Mouse (Mus musculus) hindbrain, embryonic 15.5 days (tissue): ENCODE results near the gene Ccdc18. TPM values are rescaled to one million over a fixed set of nuclear protein-coding genes. Genes with fewer than 3 reads are reported as not detected.
A peak's percentile ranks its signal among the peaks of the same experiment; 100 is the strongest.
"Not testable (repeated sequence)": the region's sequence is repeated elsewhere in the genome, so short reads cannot be mapped to it uniquely, and the experiment has no call there.

Source experiments
- ATAC-seq: fragments of 200-750 bp; cut with Nextera tagmentation; 2 replicates; pipeline ENCODE4 v1.8.0; 2017; ENCODE audit warnings: low read depth, moderate number of reproducible peaks, moderate TSS enrichment; ENCODE audit not compliant: low FRiP score
- H3K27ac ChIP-seq: fragments of 300-500 bp; sonication (generic); replicated peaks from 2 replicates; pipeline ENCODE4 v1.5.1; 2015; ENCODE audit warnings: mild to moderate bottlenecking, inconsistent platforms
- H3K27me3 ChIP-seq: fragments of 300-500 bp; sonication (generic); 2 replicates; pipeline ENCODE4 v1.6.1; 2015; ENCODE audit warnings: control low read depth, inconsistent platforms
- H3K36me3 ChIP-seq: fragments of 300-500 bp; sonication (generic); 2 replicates; pipeline ENCODE4 v1.6.1; 2015; ENCODE audit warnings: control low read depth, inconsistent platforms
- H3K4me1 ChIP-seq: fragments of 300-500 bp; sonication (generic); replicated peaks from 2 replicates; pipeline ENCODE4 v1.6.1; 2015; ENCODE audit warnings: control low read depth, inconsistent platforms
- H3K4me2 ChIP-seq: fragments of 300-500 bp; sonication (generic); 2 replicates; pipeline ENCODE4 v1.6.1; 2015; ENCODE audit warnings: moderate library complexity, mild to moderate bottlenecking, inconsistent platforms
- H3K4me3 ChIP-seq: fragments of 300-500 bp; sonication (generic); 2 replicates; pipeline ENCODE4 v1.5.1; 2015; ENCODE audit warnings: mild to moderate bottlenecking, inconsistent platforms
- H3K9ac ChIP-seq: fragments of 300-500 bp; sonication (generic); 2 replicates; pipeline ENCODE4 v1.6.1; 2015; ENCODE audit warnings: inconsistent platforms
- H3K9me3 ChIP-seq: fragments of 300-500 bp; sonication (generic); 2 replicates; pipeline ENCODE4 v1.6.1; 2016; ENCODE audit warnings: control low read depth, inconsistent platforms
- WGBS: fragments of 180-500 bp; shearing (Covaris S2); methylation state at CpG from one replicate; pipeline ENCODE4 v1.1.7; 2015; 5-methylcytosine and 5-hydroxymethylcytosine counted together
- polyA plus RNA-seq: library from polyadenylated mRNA; unstranded; fragments of >200 nt; fragmentation: Nextera tagmentation; extraction: Ambion mirVana; gene quantifications from 2 replicates; pipeline ENCODE4 v1.2.1, GENCODE M21; 2015

Ccdc18 gene
- polyA plus RNA-seq, 1 experiment from 2014 or later, result 3.2 TPM

DNA sequence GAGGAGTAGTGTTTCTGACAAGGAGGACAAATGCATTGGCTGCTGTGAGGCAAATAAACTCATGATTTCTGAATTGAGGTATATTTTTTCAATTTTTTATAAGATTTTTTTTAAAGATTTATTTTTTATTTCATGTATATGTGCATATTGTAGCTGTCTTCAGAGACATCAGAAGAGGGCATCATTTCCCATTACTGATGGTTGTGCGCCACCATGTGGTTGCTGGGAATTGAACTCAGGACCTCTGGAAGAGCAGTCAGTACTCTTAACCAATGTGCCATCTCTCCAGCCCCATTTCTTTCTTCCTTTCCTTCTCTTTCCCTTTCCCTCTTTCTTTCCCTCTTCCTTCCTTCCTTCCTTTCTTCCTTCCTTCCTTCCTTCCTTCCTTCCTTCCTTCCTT lies 31.0 kb downstream of the Ccdc18 start:
- Histone ChIP-seq H3K9ac (no peak overlapping the region), H3K4me1 (no peaks in the 10 kb centered on the region), H3K4me3 (no peak overlapping the region), H3K27ac (no peak overlapping the region), H3K36me3 (no peaks in the 10 kb centered on the region), H3K27me3 (no peaks in the 10 kb centered on the region), H3K9me3 (no peaks in the 10 kb centered on the region), H3K4me2 (no peak overlapping the region)
- 23% methylated on average over 1 of the region's 1 CpGs for WGBS
- no peak for ATAC-seq

DNA sequence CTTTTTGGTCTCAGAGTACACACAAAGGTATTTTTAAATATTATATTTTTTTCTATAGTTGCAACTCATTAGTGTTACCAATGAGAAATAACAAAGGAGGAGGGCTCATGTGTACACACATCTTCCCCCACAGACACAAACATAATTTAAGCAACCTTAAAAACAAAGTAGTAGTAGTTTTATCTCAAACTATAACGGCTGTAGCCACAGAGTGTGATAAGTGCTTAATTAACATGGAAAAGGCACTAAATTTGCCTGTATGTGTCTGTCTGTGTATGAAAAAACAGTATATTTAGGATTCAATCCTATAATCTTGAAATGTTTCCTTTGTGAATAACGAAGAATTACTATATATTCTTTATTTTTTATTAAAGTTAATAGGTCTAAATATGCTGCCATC lies 51.4 kb downstream of the Ccdc18 start:
- ATAC-seq, result no peak
- H3K4me1 ChIP-seq, result no peaks in the 10 kb centered on the region
- no peaks in the 10 kb centered on the region for H3K36me3 ChIP-seq
- no peaks in the 10 kb centered on the region for H3K9me3 ChIP-seq
- 89% methylated on average over 2 of the region's 2 CpGs for WGBS
- H3K4me3 ChIP-seq, result no peak overlapping the region
- no peak overlapping the region for H3K4me2 ChIP-seq
- no peak overlapping the region for H3K27ac ChIP-seq
- H3K27me3 ChIP-seq, result no peaks in the 10 kb centered on the region
- no peak overlapping the region for H3K9ac ChIP-seq

- no peaks in the 10 kb centered on the region for H3K27me3 ChIP-seq
- H3K9ac ChIP-seq, result no peak overlapping the region
- H3K36me3 ChIP-seq, result no peaks in the 10 kb centered on the region
- H3K4me1 ChIP-seq, result no peaks in the 10 kb centered on the region
- no peak for ATAC-seq
- H3K4me3 ChIP-seq, result no peak overlapping the region
- no peak overlapping the region for H3K4me2 ChIP-seq
- H3K27ac ChIP-seq, result no peak overlapping the region
- H3K9me3 ChIP-seq, result no peaks in the 10 kb centered on the region
Measured at GRCm38 (mm10) chr5:108188967-108189366, 56.3 kb downstream of the Ccdc18 start.

DNA sequence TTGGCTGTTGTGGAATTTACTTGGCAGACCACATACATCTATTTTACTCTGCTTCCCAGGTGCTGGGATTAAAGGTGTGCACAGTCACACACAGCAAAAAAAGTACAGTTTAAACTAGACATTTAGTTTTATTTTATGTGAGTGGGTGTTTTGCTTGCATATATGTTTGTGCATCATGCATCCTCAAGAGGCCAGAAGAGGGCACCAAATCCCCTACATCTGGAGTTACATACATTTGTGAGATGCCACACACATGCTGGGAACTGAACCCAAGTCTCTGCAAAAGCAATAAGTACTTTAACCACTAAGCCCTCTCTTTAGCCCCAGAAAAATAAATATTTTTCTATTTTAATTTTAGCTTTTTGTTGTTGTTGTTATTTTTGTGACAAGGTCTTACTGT lies 73.3 kb downstream of the Ccdc18 start:
- Histone ChIP-seq H3K27ac (no peak overlapping the region), H3K36me3 (no peaks in the 10 kb centered on the region), H3K9ac (no peak overlapping the region), H3K27me3 (no peaks in the 10 kb centered on the region), H3K9me3 (no peaks in the 10 kb centered on the region), H3K4me1 (no peaks in the 10 kb centered on the region), H3K4me3 (no peak overlapping the region), H3K4me2 (no peak overlapping the region)
- ATAC-seq, result no peak

- 94% methylated on average over 4 of the region's 4 CpGs for WGBS
- Histone ChIP-seq H3K27ac (no peak overlapping the region), H3K9me3 (no peaks in the 10 kb centered on the region), H3K4me2 (no peak overlapping the region), H3K4me3 (no peak overlapping the region), H3K9ac (no peak overlapping the region), H3K4me1 (no peaks in the 10 kb centered on the region), H3K36me3 (no peaks in the 10 kb centered on the region), H3K27me3 (no peaks in the 10 kb centered on the region)
- no peak for ATAC-seq
Measured at GRCm38 (mm10) chr5:108211512-108211911, 78.8 kb downstream of the Ccdc18 start.

DNA sequence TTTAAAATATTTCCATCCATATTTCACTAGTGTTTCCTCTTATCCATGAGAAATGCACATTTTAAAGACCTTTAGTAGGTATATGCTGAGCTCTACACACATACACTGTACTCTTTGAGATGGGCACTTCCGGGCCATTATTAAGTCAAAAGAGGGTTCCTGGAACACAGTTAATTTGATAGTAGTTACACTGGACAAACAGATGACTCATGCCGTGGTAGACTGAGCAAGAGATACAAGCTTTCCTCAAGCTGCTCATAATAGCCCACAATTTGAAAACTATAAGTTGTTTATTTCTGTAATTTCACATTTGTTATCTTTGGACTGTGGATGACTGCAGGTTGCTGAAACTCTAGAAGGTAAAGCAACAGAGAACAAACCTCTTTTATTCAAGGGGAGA lies 82.3 kb downstream of the Ccdc18 start:
- H3K4me1 ChIP-seq, result no peaks in the 10 kb centered on the region
- H3K9me3 ChIP-seq, result no peaks in the 10 kb centered on the region
- no peak overlapping the region for H3K4me2 ChIP-seq
- H3K27ac ChIP-seq, result no peak overlapping the region
- H3K4me3 ChIP-seq, result no peak overlapping the region
- H3K27me3 ChIP-seq, result no peaks in the 10 kb centered on the region
- WGBS, result 93% methylated on average over 2 of the region's 2 CpGs
- no peak overlapping the region for H3K9ac ChIP-seq
- H3K36me3 ChIP-seq, result no peaks in the 10 kb centered on the region
- no peak for ATAC-seq

GRCm38 (mm10) chr5:108224077-108224476 lies 91.4 kb downstream of the Ccdc18 start:
- no peak overlapping the region for H3K4me3 ChIP-seq
- no peak overlapping the region for H3K9ac ChIP-seq
- H3K4me2 ChIP-seq, result no peak overlapping the region
- no peak overlapping the region for H3K27ac ChIP-seq
- H3K9me3 ChIP-seq, result no peaks in the 10 kb centered on the region
- no peaks in the 10 kb centered on the region for H3K36me3 ChIP-seq
- no peak for ATAC-seq
- no peaks in the 10 kb centered on the region for H3K4me1 ChIP-seq
- H3K27me3 ChIP-seq, result no peaks in the 10 kb centered on the region

GRCm38 (mm10) chr5:108226159-108226558 lies 93.5 kb downstream of the Ccdc18 start:
- Histone ChIP-seq H3K9me3 (no peaks in the 10 kb centered on the region), H3K4me2 (no peak overlapping the region), H3K4me3 (no peak overlapping the region), H3K36me3 (no peaks in the 10 kb centered on the region), H3K4me1 (no peaks in the 10 kb centered on the region), H3K27me3 (no peaks in the 10 kb centered on the region), H3K9ac (no peak overlapping the region), H3K27ac (no peak overlapping the region)
- no peak for ATAC-seq

DNA sequence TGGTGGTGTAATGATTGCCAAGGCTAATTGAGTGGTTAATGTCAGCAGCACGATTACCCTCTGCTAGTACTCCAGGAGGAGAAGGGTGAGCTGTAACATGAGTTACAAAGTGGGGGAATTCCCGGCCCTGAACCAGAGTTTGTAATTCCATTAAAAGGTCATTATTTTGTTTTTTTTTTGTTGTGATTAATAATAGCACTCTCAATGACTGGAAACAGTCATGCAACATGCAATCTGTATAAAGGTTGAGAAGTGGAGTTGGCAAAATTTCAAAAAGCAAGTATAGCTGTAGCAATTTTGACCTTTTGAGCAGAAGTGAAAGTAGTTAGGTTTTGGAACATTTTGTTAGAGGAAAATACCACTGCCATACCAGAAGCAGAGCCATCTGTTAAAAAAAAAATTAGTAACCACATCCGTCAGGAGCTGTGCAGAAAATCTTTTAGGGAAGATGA lies 113.7 kb downstream of the Ccdc18 start:
- no peak for ATAC-seq
- Histone ChIP-seq H3K4me1 (no peaks in the 10 kb centered on the region), H3K9ac (no peak overlapping the region), H3K4me3 (no peak overlapping the region), H3K27ac (no peak overlapping the region), H3K9me3 (no peaks in the 10 kb centered on the region), H3K36me3 (no peaks in the 10 kb centered on the region), H3K27me3 (no peaks in the 10 kb centered on the region), H3K4me2 (no peak overlapping the region)
- WGBS, result 76% methylated on average over 3 of the region's 3 CpGs

- 69% methylated on average over 2 of the region's 2 CpGs for WGBS
- H3K4me1 ChIP-seq, result no peaks in the 10 kb centered on the region
- H3K9ac ChIP-seq, result no peak overlapping the region
- H3K4me3 ChIP-seq, result no peak overlapping the region
- no peak overlapping the region for H3K27ac ChIP-seq
- ATAC-seq, result no peak
- no peaks in the 10 kb centered on the region for H3K9me3 ChIP-seq
- H3K36me3 ChIP-seq, result no peaks in the 10 kb centered on the region
- no peak overlapping the region for H3K4me2 ChIP-seq
- H3K27me3 ChIP-seq, result no peaks in the 10 kb centered on the region
Measured at GRCm38 (mm10) chr5:108250033-108250432, 117.4 kb downstream of the Ccdc18 start.

DNA sequence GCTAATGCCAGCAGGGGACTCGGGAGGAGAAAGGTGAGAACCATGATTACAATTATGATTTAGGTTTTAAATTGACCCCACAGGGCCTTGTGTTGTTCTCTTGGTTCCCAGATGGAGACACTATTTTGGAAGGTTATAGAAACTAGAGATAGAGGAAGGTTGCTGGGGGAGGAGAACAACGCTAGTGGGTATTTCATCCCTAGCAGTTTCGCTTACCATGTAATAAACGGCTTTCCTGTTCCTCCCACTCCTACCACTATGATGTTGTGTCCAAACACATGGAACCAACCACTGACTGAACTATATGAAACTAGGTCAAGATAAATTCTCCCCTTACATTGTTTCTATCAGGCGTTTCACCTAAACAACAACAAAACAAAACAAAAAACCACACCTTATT lies 122.6 kb downstream of the Ccdc18 start:
- Histone ChIP-seq H3K4me3 (no peak overlapping the region), H3K9me3 (no peaks in the 10 kb centered on the region), H3K4me1 (no peaks in the 10 kb centered on the region), H3K9ac (no peak overlapping the region), H3K4me2 (no peak overlapping the region), H3K27me3 (no peaks in the 10 kb centered on the region), H3K36me3 (no peaks in the 10 kb centered on the region), H3K27ac (no peak overlapping the region)
- no peak for ATAC-seq
- WGBS, result 87% methylated on average over 5 of the region's 5 CpGs

DNA sequence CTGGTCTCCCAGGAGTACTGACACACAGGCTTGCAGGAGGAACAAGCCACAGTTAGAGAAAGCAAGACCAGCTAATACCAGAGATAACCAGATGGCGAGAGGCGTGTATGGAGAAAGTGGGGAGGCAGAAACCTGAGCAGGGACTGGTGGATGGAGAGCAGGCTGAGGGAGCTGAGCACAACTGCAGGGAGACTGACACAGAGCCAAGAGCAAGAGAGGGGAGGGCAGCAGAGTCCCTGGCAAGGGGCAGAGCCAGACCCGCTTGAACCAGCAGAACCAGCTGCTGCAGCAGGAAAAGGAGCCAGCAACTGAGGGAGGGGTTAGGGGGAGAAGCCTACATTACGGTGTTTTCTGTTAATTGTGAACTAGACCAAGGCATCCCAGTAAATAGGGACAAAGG lies 130.0 kb downstream of the Ccdc18 start:
- no peak overlapping the region; the same call in 1 of the 2 replicates for H3K27ac ChIP-seq
- no peak overlapping the region for H3K4me2 ChIP-seq
- 32% methylated on average over 4 of the region's 4 CpGs for WGBS
- H3K27me3 ChIP-seq, result no peaks in the 10 kb centered on the region
- peaks cover under 1% of the 10 kb centered on the region for H3K4me1 ChIP-seq
- H3K9ac ChIP-seq, result no peak overlapping the region
- no peak overlapping the region for H3K4me3 ChIP-seq
- H3K9me3 ChIP-seq, result no peaks in the 10 kb centered on the region
- no peaks in the 10 kb centered on the region for H3K36me3 ChIP-seq
- peak; percentile 73; the same call in 1 of the 2 replicates for ATAC-seq

DNA sequence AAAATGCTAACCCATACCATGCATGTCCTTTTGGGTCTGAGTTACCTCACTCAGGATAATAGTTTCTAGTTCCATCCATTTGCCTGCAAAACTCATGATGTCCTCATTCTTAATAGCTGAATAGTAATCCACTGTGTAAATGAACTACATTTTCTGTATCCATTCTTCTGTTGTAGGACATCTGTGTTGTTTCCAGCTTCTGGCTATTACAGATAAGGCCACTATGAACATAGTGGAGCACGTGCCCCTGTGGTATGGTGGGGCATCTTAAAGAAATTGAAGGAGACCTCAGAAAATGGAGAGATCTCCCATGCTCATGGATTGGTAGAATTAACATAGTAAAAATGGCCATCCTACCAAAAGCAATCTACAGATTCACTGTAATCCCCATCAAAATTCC lies 131.1 kb downstream of the Ccdc18 start:
- H3K36me3 ChIP-seq, H3K4me1 ChIP-seq, H3K4me3 ChIP-seq, H3K27ac ChIP-seq, H3K4me2 ChIP-seq, H3K9me3 ChIP-seq, ATAC-seq, H3K27me3 ChIP-seq, H3K9ac ChIP-seq: not testable (repeated sequence)
- WGBS, result 79% methylated on average over 1 of the region's 1 CpGs
